Mouse (Mus musculus): ENCODE measurements around the gene Hmgcll1.
"Not testable (repeated sequence)": the region's sequence is repeated elsewhere in the genome, so short reads cannot be mapped to it uniquely, and the experiment has no call there.

Hmgcll1 gene

GRCm38 (mm10) chr9:76061492-76061891 is 46.8 kb downstream of the Hmgcll1 start:
- no peak for DNase-seq

GRCm38 (mm10) chr9:76064164-76064563 is 49.5 kb downstream of the Hmgcll1 start:
- DNase-seq: no peak

GRCm38 (mm10) chr9:76091561-76091960 is 76.9 kb downstream of the Hmgcll1 start:
- no peak for DNase-seq

GRCm38 (mm10) chr9:76097221-76097620 is 82.6 kb downstream of the Hmgcll1 start:
- no peak for DNase-seq

GRCm38 (mm10) chr9:76099981-76100380 is 85.3 kb downstream of the Hmgcll1 start:
- DNase-seq: no peak

GRCm38 (mm10) chr9:76104416-76104815 is 89.8 kb downstream of the Hmgcll1 start:
- DNase-seq: not testable (repeated sequence)

- no peak for DNase-seq
Measured at GRCm38 (mm10) chr9:76104846-76105245, 90.2 kb downstream of the Hmgcll1 start.

GRCm38 (mm10) chr9:76122888-76123287 is 108.2 kb downstream of the Hmgcll1 start:
- DNase-seq: peak; percentile 45

- no peak for DNase-seq
Measured at GRCm38 (mm10) chr9:76124249-76124648, 109.6 kb downstream of the Hmgcll1 start.

- no peak for DNase-seq
Measured at GRCm38 (mm10) chr9:76129353-76129752, 114.7 kb downstream of the Hmgcll1 start.

GRCm38 (mm10) chr9:76134042-76134441 is 119.4 kb downstream of the Hmgcll1 start:
- DNase-seq: no peak

GRCm38 (mm10) chr9:76138378-76139109 is 123.9 kb downstream of the Hmgcll1 start:
- DNase-seq: no peak

GRCm38 (mm10) chr9:76145593-76145992 is 130.9 kb downstream of the Hmgcll1 start:
- no peak for DNase-seq

GRCm38 (mm10) chr9:76162446-76162845 is 147.8 kb downstream of the Hmgcll1 start:
- no peak for DNase-seq

- DNase-seq: no peak
Measured at GRCm38 (mm10) chr9:76168355-76168754, 153.7 kb downstream of the Hmgcll1 start.

GRCm38 (mm10) chr9:76172686-76173295 is 158.1 kb downstream of the Hmgcll1 start:
- no peak for DNase-seq

GRCm38 (mm10) chr9:76179221-76179620 is 164.6 kb downstream of the Hmgcll1 start:
- DNase-seq: no peak

Data from right cerebral cortex, postnatal 25 days (tissue).